Mouse (Mus musculus) MEL (cell line): ENCODE measurements around the gene Spef2.

Source experiments
- CTCF ChIP-seq, 3 experiments: IDR thresholded peaks in 2 of 3; conservative IDR thresholded peaks in 1 of 3; 2 replicates each; pipeline ENCODE4 v1.5.1; 2011 to 2012; ENCODE audit warnings: low read length in 3 of 3, low read depth in 2 of 3, mild to moderate bottlenecking in 2 of 3, improper control_type of control experiment in 1 of 3, inconsistent platforms in 1 of 3, mixed read lengths in 1 of 3, moderate library complexity in 1 of 3; ENCODE audit not compliant: control insufficient read depth in 1 of 3, insufficient read depth in 1 of 3, poor library complexity in 1 of 3, severe bottlenecking in 1 of 3
- NRF1 ChIP-seq: IDR thresholded peaks from 2 replicates; pipeline ENCODE4 v1.6.1; 2014; ENCODE audit warnings: low read depth, mild to moderate bottlenecking, inconsistent platforms, low read length, improper control_type of control experiment, moderate library complexity; ENCODE audit not compliant: poor library complexity, insufficient read depth, severe bottlenecking
- UBTF ChIP-seq: IDR thresholded peaks from 2 replicates; pipeline ENCODE4 v1.6.1; 2012; ENCODE audit warnings: low read depth, mild to moderate bottlenecking, inconsistent platforms, low read length, improper control_type of control experiment, moderate library complexity, borderline replicate concordance; ENCODE audit not compliant: insufficient read depth

DNA sequence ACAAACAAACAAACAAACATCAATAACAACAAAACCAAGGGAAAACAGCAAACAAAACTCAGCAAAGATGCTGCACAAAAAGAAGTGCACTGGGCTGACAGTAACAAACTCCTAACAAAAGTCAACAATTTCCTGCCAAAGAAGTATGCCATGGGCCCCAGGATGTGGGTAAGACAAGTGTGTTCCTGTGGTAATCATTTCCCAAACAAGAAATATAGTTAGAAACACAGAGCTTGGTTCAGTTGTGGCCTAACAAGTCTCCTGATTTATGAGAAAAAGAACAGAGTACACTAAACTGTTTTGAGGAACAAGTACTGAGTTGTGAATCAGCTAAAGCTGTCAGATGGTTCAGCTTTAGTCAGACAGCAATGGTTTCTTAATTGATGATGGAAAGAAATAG, 46.8 kb downstream of the Spef2 start:
- TF ChIP-seq UBTF: no peak
- TF ChIP-seq CTCF (IDR thresholded peaks at IDR 0.05 in 2 of 3, conservative IDR thresholded peaks at IDR 0.05 in 1 of 3; ENCODE audit: control insufficient read depth in 1 of 3, insufficient read depth in 1 of 3, low read depth in 2 of 3, low read length in 3 of 3, poor library complexity in 1 of 3, severe bottlenecking in 1 of 3): no peak
- TF ChIP-seq NRF1: no peak
